Mouse (Mus musculus) T-helper 1 cell (primary cell): ENCODE results near the gene Iqgap2.

ENCODE experiments used
- in situ Hi-C: fragments of 300-600 bp; cut with MboI, MseI; formaldehyde crosslinking; loops from one replicate; pipeline ENCODE4 v1.15.1; 2025; ENCODE audit warnings: high pct_unique_total_duplicates

The Iqgap2 gene

DNA sequence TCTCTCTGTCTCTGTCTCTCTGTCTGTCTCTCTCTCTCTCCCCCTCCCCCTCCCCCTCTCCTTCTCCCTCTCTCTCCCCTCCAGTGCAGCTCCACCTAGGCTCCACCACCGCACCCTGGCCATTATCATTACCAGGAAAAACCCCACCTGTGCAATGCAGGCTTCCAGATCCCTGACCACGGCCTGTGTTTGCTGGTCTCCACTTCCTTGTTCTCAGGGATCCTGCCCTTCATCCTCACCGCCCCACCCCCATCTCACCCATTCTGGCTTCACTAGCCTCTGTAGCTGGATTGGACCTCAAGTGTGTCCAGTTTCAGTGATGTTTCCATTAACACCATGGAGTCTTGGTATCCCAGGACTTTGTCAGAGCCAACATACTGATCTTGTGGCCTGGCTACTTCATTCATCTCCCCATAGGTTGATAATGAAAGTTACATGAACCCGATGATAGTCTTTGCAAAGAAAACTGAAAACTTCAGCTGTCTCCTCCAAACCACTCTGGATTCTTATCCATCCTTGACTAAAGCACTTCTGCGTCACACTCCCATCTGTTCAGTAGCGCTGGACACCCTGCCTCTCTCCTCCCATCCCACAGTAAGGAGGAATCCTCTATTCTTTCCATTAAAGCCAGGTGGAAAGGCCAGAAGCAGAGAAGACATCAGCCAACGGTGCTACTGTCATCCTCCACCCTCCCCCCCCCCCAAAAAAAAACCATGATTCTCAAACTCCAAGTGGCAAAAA, 62.1 kb downstream of the Iqgap2 start:
- in situ Hi-C loops: no loop called here

GRCm38 (mm10) chr13:95828616-95829015, 63.1 kb downstream of the Iqgap2 start:
- in situ Hi-C loops: no loop called here

DNA sequence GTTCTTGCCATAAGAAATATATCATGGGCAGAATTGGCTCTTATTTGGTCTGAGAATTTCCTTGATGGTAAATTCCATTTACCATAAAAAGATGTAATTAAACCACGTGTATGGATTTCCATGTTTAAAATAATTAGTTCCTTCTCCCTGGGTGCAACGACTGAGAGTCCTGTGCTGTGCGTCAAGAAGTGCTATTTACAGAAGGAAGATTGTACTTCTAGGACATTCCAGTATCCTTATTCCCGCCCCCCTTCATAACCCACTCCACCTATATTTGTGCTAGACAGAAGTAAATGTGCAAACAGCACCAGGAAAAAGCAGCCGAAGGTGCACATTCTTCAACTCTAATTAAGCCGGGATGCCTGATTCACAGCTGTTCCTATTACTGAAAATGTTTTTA, 65.5 kb downstream of the Iqgap2 start:
- in situ Hi-C loops: no loop called here

GRCm38 (mm10) chr13:95822918-95823317, 68.8 kb downstream of the Iqgap2 start:
- in situ Hi-C loops: no loop called here

DNA sequence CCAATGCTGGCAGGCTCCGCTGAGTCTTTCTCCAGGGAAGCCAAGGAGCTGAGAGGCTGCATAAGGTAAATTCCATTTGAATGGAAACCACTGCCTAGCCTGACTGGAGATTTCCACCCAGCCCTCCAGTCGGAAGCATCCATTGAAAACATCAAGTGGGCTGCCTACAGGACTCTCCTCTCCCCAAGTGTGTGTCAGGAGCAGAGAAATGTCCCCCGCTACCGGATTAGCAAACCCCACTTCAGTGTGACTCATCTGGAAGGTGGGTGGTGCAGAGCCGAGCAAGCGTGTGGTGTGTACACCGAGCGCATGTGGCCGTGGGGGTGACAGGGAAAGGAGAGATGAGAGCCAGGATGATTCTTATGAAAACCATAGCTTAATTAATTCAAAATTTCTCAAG, 71.7 kb downstream of the Iqgap2 start:
- in situ Hi-C loops: no loop called here

DNA sequence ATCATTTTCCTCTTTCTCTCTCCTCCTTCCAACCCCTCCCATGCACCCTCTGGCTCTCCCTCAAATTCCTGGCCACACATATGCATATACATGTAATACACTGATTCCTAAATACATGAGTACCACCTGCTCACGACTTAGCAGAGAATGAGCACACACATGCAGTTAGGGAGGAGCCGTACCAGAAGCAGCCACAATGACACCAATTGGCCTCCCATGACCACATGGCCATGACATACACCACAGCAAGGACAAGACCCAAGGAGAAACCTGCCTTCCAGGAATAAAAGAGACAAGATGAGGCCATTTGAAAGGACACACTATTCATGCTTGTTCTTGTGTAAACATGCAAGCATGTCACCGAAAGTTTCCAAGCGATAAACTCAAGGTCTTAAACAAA, 72.8 kb downstream of the Iqgap2 start:
- in situ Hi-C loops: no loop called here

DNA sequence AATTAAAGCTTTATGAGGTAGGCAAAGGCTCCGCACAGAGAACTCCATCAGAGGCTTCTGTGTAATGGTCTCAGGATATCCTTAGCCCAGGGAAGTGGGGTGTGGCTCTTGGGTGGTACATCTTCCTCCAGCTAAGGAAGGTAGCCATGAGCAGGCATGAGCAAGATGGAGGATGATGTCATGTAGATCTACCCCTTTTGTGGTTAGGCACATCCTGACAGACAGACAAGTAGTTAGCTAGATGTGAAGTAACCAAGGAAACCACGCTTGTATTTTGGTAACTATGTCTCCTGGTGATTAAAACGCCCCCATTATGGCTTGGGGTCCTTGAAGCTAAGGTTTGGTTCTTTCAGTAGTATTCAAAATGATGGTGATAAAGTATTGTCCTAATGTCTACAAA, 78.1 kb downstream of the Iqgap2 start:
- in situ Hi-C loops: no loop called here

DNA sequence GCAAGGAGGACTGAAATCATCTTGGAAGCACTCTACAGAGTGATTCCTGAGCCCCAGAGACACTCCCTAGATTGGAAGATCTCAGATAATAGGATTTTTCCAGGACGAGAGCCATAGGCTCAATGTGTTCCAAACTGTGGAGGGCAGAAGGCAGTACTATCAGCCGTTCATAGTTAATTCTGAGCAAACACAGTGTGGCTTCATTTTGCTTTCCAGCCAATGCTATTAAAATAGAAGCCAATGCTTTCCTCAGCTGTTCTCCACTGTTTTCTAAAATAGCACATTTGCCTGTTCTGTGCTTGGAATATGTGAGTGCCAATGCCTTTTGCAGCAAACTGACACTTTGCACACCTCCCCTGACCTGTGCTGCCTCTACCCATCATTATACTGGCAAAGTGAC, 80.9 kb downstream of the Iqgap2 start:
- in situ Hi-C loops: no loop called here

GRCm38 (mm10) chr13:95807106-95807750, 84.5 kb downstream of the Iqgap2 start:
- in situ Hi-C loops: no loop called here

- in situ Hi-C loops: no loop called here
These were observed 86.1 kb downstream of the Iqgap2 start for GRCm38 (mm10) chr13:95805469-95806166.

- in situ Hi-C loops: no loop called here
These were observed 87.6 kb downstream of the Iqgap2 start for GRCm38 (mm10) chr13:95804113-95804512.

GRCm38 (mm10) chr13:95800925-95801324, 90.8 kb downstream of the Iqgap2 start:
- in situ Hi-C loops: no loop called here

- in situ Hi-C loops: no loop called here
These were observed 92.4 kb downstream of the Iqgap2 start for GRCm38 (mm10) chr13:95799322-95799721.

DNA sequence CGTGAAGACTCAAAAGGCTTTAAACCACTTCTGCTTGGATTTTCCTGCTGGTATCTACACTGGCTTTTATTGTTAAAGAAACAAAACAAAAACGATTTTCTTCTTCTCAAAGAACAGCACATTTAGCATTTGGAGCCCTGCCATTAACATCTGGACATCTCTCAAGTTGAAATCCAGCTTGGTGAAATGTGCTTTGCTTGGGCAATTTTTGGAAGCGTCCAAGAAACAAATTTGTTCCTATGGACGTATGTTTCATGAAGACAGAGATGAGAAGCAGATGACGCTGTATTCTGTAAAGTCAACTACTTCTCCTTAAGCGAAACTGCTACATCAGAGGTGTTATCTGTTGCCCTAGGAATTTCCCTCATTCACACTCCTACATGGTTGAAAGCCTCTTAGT, 93.0 kb downstream of the Iqgap2 start:
- in situ Hi-C loops: no loop called here

- in situ Hi-C loops: no loop called here
These were observed 94.2 kb downstream of the Iqgap2 start for GRCm38 (mm10) chr13:95797530-95797929.

GRCm38 (mm10) chr13:95794346-95794745, 97.4 kb downstream of the Iqgap2 start:
- in situ Hi-C loops: no loop called here

DNA sequence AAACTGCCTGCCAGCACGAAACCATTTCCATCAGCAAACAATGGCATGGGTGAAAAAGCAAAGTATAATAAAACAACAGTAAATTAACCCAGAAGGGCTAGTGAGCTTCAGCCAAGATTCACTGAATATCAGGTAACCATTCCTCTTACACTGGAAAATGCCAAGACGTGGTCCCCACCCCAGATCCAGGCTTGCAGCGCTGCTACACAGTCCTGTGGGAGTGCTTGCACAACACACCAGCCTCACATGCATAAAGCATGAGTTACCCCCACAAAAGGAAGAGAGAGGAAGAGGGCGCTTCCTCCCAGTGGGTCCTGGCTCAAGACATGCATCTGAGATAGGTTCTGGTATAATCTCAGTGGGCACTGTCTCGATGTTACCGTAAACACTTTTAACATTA, 100.8 kb downstream of the Iqgap2 start:
- in situ Hi-C loops: no loop called here

- in situ Hi-C loops: no loop called here
These were observed 102.9 kb downstream of the Iqgap2 start for GRCm38 (mm10) chr13:95788631-95789376.

DNA sequence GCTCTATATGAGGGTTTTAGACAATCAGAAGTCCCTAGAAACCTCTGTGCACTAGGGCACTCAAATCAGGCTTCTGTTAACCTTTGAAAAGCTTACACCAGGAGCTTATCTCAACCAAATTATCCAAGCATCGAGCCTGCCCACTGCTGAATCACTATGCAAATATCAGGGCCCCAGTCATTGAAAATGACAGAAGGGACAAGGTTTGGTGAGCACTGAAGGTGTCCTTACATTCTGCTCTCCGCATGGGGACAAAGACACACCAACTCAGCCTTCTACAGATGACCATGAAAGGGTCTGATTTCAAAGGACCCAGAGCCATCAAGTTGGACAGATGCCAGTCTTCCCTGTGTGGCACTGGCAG, 108.8 kb downstream of the Iqgap2 start:
- in situ Hi-C loops: no loop called here

- in situ Hi-C loops: no loop called here
These were observed 109.3 kb downstream of the Iqgap2 start for GRCm38 (mm10) chr13:95782311-95782968.

GRCm38 (mm10) chr13:95780038-95780437, 111.7 kb downstream of the Iqgap2 start:
- in situ Hi-C loops: no loop called here

DNA sequence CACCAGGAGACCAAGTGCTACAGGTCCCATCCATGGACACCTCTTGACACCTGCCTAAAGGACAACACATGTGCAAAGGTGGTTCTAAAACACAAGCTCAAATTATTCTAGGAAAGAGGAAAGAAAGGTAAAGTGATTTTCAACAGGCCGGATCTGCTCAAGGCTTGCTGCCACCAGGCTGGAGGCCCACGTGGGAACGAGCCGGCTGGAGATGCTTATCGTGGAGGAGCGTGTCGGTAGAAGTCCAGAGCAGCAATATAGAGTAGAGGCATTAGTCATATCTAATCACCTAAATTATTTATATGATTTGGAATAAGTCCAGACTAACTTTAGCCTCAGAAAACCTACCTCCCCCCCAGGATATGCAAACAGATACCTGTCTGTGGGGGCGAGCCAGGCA, 112.5 kb downstream of the Iqgap2 start:
- in situ Hi-C loops: no loop called here
